ENCODE assay signal across 20 mouse cellular contexts in genomic region chr6:113175469-113175868, GRCm38 (mm10). TPM values are rescaled to one million over a fixed set of nuclear protein-coding genes. Genes with fewer than 3 reads are reported as not detected.
"Had no signal": no experiment of that assay in that cellular context is flagged by ENCODE, and none has a peak within 500 bp of the region (broad histone marks: within the 10 kb centered on the region; RNA-seq: fewer than 3 reads in every experiment).

No protein-coding gene starts in this region.

- H3K27ac ChIP-seq: limb, embryonic 15.5 days; midbrain, embryonic 10.5 days; midbrain, embryonic 13.5 days; neural tube, embryonic 13.5 days; neural tube, embryonic 15.5 days; stomach, embryonic 15.5 days; stomach, postnatal 0 days had no signal

- H3K36me3 ChIP-seq: limb, embryonic 15.5 days; stomach, embryonic 15.5 days had no signal

- H3K4me3 ChIP-seq: limb, embryonic 15.5 days; midbrain, embryonic 10.5 days; midbrain, embryonic 13.5 days; myocyte; neural tube, embryonic 13.5 days; neural tube, embryonic 15.5 days; stomach, embryonic 15.5 days had no signal

- H3K4me1 ChIP-seq: stomach, embryonic 15.5 days had no signal

- DNase-seq: lung, adult 18-20 months; lung, embryonic 14.5 days; lung, postnatal 10 days; lung, postnatal 4 days; retina, postnatal 1 day; right cerebral cortex, adult 18-20 months; right cerebral cortex, postnatal 25 days; thymus, adult 2 months; thymus, postnatal 25 days; thymus, postnatal 4 days had no signal

- H3K9ac ChIP-seq: limb, embryonic 15.5 days; lung, embryonic 14.5 days; midbrain, embryonic 13.5 days; neural tube, embryonic 13.5 days; neural tube, embryonic 15.5 days; stomach, embryonic 15.5 days had no signal

- H3K27me3 ChIP-seq: limb, embryonic 15.5 days; midbrain, embryonic 13.5 days; neural tube, embryonic 13.5 days; neural tube, embryonic 15.5 days; stomach, embryonic 15.5 days had no signal

- H3K9me3 ChIP-seq: limb, embryonic 15.5 days; midbrain, embryonic 10.5 days; midbrain, embryonic 13.5 days; neural tube, embryonic 13.5 days; neural tube, embryonic 15.5 days; stomach, embryonic 15.5 days had no signal

- ATAC-seq: midbrain, embryonic 13.5 days; midbrain, embryonic 16.5 days had no signal

- H3K4me2 ChIP-seq: limb, embryonic 15.5 days; lung, embryonic 14.5 days; midbrain, embryonic 13.5 days; neural tube, embryonic 13.5 days; neural tube, embryonic 15.5 days; stomach, embryonic 15.5 days had no signal

RNA-seq across cellular contexts. Expression of gene Lhfpl4, which starts 19.7 kb away (rescaled TPM):
- total RNA-seq: megakaryocyte-erythroid progenitor cell, adult 5-6 weeks had no signal
